Mouse (Mus musculus): Measurements from ENCODE around the gene Csn1s2b. TPM values are rescaled to one million over a fixed set of nuclear protein-coding genes. Genes with fewer than 3 reads are reported as not detected.

Gene Csn1s2b
- total and polyA plus RNA-seq, 3 experiments: not detected

GRCm38 (mm10) chr5:87870084-87870483 is 62.2 kb downstream of the Csn1s2b start:
- Histone ChIP-seq H3K79me2 (replicated peaks; ENCODE audit: control insufficient read depth, extremely low read depth, insufficient read depth, poor library complexity, severe bottlenecking) (no peaks in the 10 kb centered on the region), H3K4me2 (ENCODE audit: insufficient read depth, low read depth, poor library complexity, severe bottlenecking) (no peak overlapping the region), H3K27ac (ENCODE audit: insufficient read depth, low read depth) (no peak overlapping the region), H3K27me3 (replicated peaks) (no peaks in the 10 kb centered on the region), H3K9me3 (replicated peaks; ENCODE audit: low read length) (no peaks in the 10 kb centered on the region), H3K36me3 (replicated peaks in 1 of 2; ENCODE audit: control insufficient read depth in 1 of 2, insufficient read depth in 1 of 2, low read length in 1 of 2) (no peaks in the 10 kb centered on the region), H3K4me1 (ENCODE audit: control insufficient read depth in 1 of 2, insufficient read depth in 2 of 2) (peaks cover 0 to 5% of the 10 kb centered on the region in 2 experiments; a peak in 2 of 4 replicates), H3K9ac (ENCODE audit: insufficient read depth, low read depth) (no peak overlapping the region), H3K4me3 (replicated peaks in 1 of 3; ENCODE audit: low read depth in 2 of 3, low read length in 2 of 3, poor library complexity in 1 of 3) (no peak overlapping the region)
- DNase-seq (ENCODE audit: extremely low read depth): no peak
- dilution Hi-C loops (cut with MboI; ENCODE audit: extremely low pct_ligation_motif_present, extremely low pct_unique_long_range_greater_than_20kb, low sequenced_read_pairs): no loop called here
- in situ Hi-C loops (cut with MboI; ENCODE audit: low pct_ligation_motif_present, low pct_unique_long_range_greater_than_20kb, low sequenced_read_pairs): no loop called here
- TF ChIP-seq HCFC1 (IDR thresholded peaks at IDR 0.05; ENCODE audit: low read depth, low read length) (no peak), MAFK (IDR thresholded peaks at IDR 0.05; ENCODE audit: insufficient replicate concordance, low read length) (no peak), ETS1 (conservative IDR thresholded peaks at IDR 0.05; ENCODE audit: low read depth, low read length) (no peak), IRF4 (IDR thresholded peaks at IDR 0.05; ENCODE audit: low read depth, low read length) (no peak), MYC (IDR thresholded peaks at IDR 0.05; ENCODE audit: low read depth, low read length) (no peak), SMC3 (IDR thresholded peaks at IDR 0.05; ENCODE audit: low read depth, low read length) (no peak), NRF1 (IDR thresholded peaks at IDR 0.05; ENCODE audit: low read depth, low read length) (no peak), MAX (IDR thresholded peaks at IDR 0.05; ENCODE audit: low read length) (no peak), CHD2 (IDR thresholded peaks at IDR 0.05; ENCODE audit: low read length) (no peak), MXI1 (IDR thresholded peaks at IDR 0.05; ENCODE audit: low read depth, low read length) (no peak), EP300 (IDR thresholded peaks at IDR 0.05; ENCODE audit: low read length) (no peak), CHD1 (IDR thresholded peaks at IDR 0.05; ENCODE audit: low read depth, low read length) (no peak), E2F4 (IDR thresholded peaks at IDR 0.05; ENCODE audit: insufficient replicate concordance, low read depth, low read length) (no peak), CTCF (conservative IDR thresholded peaks at IDR 0.05 in 1 of 2, IDR thresholded peaks at IDR 0.05 in 1 of 2; ENCODE audit: low read depth in 2 of 2, low read length in 2 of 2) (no peak), USF1 (IDR thresholded peaks at IDR 0.05; ENCODE audit: low read depth, low read length) (no peak), MEF2A (IDR thresholded peaks at IDR 0.05; ENCODE audit: borderline replicate concordance, low read depth, low read length) (no peak), SIN3A (IDR thresholded peaks at IDR 0.05; ENCODE audit: low read length) (no peak), JUN (IDR thresholded peaks at IDR 0.05; ENCODE audit: insufficient read depth, low read depth, low read length) (no peak)

GRCm38 (mm10) chr5:87871423-87871822 is 63.5 kb downstream of the Csn1s2b start:
- no peaks in the 10 kb centered on the region for H3K27me3 ChIP-seq (replicated peaks)
- H3K36me3 ChIP-seq (replicated peaks in 1 of 2; ENCODE audit: control insufficient read depth in 1 of 2, insufficient read depth in 1 of 2, low read length in 1 of 2): no peaks in the 10 kb centered on the region
- in situ Hi-C loops (cut with MboI; ENCODE audit: low pct_ligation_motif_present, low pct_unique_long_range_greater_than_20kb, low sequenced_read_pairs) (no loop called here), dilution Hi-C loops (cut with MboI; ENCODE audit: extremely low pct_ligation_motif_present, extremely low pct_unique_long_range_greater_than_20kb, low sequenced_read_pairs) (no loop called here)
- H3K9me3 ChIP-seq (replicated peaks; ENCODE audit: low read length): no peaks in the 10 kb centered on the region
- DNase-seq (ENCODE audit: extremely low read depth): peak; percentile 23
- H3K27ac ChIP-seq (ENCODE audit: insufficient read depth, low read depth): no peak overlapping the region
- no peak for TF ChIP-seq MAZ (IDR thresholded peaks at IDR 0.05; ENCODE audit: low read depth, low read length)
- no peak for TF ChIP-seq ELF1 (IDR thresholded peaks at IDR 0.05; ENCODE audit: low read depth, low read length)
- TF ChIP-seq CTCF (conservative IDR thresholded peaks at IDR 0.05 in 1 of 2, IDR thresholded peaks at IDR 0.05 in 1 of 2; ENCODE audit: low read depth in 2 of 2, low read length in 2 of 2): peak; percentile 65 to 68
- TF ChIP-seq SMC3 (IDR thresholded peaks at IDR 0.05; ENCODE audit: low read depth, low read length): peak; percentile 43
- TF ChIP-seq RAD21 (IDR thresholded peaks at IDR 0.05; ENCODE audit: low read depth, low read length): peak; percentile 23
- TF ChIP-seq MEF2A (IDR thresholded peaks at IDR 0.05; ENCODE audit: borderline replicate concordance, low read depth, low read length): no peak
- TF ChIP-seq USF2 (conservative IDR thresholded peaks at IDR 0.05; ENCODE audit: low read depth, low read length): no peak
- TF ChIP-seq BHLHE40 (IDR thresholded peaks at IDR 0.05; ENCODE audit: low read depth, low read length): no peak
- no peak for TF ChIP-seq CHD1 (IDR thresholded peaks at IDR 0.05; ENCODE audit: low read depth, low read length)
- no peak for TF ChIP-seq PAX5 (IDR thresholded peaks at IDR 0.05; ENCODE audit: low read length)
- H3K4me2 ChIP-seq (ENCODE audit: insufficient read depth, low read depth, poor library complexity, severe bottlenecking): no peak overlapping the region
- H3K9ac ChIP-seq (ENCODE audit: insufficient read depth, low read depth): no peak overlapping the region
- H3K4me1 ChIP-seq (ENCODE audit: control insufficient read depth in 1 of 2, insufficient read depth in 2 of 2): peaks cover 0 to 5% of the 10 kb centered on the region in 2 experiments; a peak in 2 of 4 replicates
- H3K79me2 ChIP-seq (replicated peaks; ENCODE audit: control insufficient read depth, extremely low read depth, insufficient read depth, poor library complexity, severe bottlenecking): no peaks in the 10 kb centered on the region
- no peak overlapping the region for H3K4me3 ChIP-seq (replicated peaks in 1 of 3; ENCODE audit: low read depth in 2 of 3, low read length in 2 of 3, poor library complexity in 1 of 3)
